Mouse (Mus musculus) testis, postnatal 14 days (tissue): ENCODE measurements around the gene Ddah1.

ENCODE experiments used
- DNase-seq: peaks from one replicate; pipeline ENCODE4 v3.0.0; 2021; ENCODE audit warnings: low spot score

The Ddah1 gene

DNA sequence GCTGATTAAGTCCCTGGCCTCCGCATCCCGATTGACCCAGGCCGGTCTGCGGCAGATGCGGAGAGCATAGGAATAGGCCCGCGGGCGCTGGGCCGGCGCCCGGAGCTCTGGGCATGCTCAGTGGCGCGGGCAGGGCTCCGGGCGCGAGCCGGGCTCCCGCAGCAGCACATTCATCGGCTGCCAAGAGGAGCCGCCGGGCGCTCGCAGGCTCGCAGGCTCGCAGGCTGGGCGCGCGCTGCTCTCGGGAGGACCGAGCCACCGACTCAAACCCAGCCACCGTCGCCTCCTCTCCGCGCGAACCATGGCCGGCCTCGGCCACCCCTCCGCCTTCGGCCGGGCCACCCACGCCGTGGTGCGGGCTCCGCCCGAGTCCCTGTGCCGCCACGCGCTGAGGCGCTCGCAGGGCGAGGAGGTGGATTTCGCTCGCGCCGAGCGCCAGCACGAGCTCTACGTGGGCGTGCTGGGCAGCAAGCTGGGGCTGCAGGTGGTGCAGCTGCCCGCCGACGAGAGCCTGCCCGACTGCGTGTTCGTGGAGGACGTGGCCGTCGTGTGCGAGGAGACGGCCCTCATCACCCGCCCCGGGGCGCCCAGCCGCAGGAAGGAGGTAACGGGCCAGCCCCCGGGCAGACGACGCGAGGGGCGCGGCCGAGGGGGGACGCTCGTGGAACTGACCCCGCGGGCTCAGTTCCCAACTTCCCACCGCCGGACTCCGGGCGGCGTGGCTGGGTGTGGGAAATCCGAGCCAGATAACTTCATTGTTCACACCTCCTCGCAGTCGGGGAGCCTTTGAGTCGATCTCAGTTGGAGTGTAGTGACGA lies at the start of gene Ddah1:
TSS of gene Ddah1 (plus strand) at position 115 of the 818 bp plus-strand sequence.
- DNase-seq, result peak; percentile 63

DNA sequence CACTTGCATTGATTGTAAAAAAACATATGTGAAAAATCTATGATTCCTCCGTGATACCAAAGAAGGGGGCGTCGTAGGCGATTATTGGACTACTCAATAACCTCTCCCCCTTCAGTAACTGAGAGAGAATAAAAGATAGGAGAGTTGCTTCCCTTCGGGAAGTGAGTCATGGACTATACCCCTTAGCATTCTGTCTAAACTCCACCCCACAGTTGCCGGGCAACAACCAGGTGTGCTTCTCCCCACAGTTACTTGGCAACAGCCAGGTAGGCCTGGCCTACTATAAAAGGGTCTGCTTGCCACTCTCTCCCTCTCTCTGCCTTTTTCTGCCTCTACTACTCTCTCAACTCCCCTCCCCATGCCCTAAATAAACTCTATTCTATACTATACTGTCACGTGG lies 42.6 kb upstream of the Ddah1 start:
- DNase-seq, result no peak

DNA sequence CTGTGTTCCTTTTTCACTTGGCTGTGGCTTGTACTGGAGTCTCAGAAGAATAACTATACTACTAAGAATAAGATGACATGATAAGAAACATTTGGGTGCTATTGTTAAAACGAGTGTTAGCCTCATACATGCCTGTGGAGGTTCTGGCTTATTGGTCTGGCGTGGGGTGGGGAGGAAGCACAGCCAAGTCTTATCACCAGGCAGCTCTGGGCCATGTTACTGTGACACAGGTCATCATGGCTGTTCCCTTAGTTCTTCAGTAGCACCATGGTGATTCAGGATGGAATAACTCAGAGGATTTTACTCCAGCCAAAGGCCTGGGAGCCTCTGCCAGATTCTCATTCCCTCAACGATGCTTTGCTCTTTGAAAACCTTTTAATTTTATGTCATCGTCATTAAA lies 38.8 kb upstream of the Ddah1 start:
- no peak for DNase-seq

DNA sequence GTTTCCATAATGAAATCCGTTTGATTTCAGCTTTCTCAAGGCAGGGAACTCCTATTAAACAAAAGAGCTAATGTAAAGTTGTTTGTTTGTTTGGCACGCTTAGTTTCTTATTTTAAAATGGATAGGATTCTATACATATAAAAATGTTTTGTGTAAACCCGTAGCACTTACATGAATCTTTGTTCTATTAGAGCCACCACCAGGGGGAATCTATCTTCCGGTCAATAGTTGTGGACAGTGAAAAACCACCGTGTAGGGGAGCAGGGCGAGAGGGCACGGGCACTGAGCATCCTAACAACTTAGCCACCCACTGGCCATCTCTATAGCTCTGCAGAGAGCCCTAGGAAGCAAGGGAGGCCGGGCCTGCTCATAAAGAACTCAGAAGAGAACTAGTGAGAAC lies 33.4 kb upstream of the Ddah1 start:
- no peak for DNase-seq

DNA sequence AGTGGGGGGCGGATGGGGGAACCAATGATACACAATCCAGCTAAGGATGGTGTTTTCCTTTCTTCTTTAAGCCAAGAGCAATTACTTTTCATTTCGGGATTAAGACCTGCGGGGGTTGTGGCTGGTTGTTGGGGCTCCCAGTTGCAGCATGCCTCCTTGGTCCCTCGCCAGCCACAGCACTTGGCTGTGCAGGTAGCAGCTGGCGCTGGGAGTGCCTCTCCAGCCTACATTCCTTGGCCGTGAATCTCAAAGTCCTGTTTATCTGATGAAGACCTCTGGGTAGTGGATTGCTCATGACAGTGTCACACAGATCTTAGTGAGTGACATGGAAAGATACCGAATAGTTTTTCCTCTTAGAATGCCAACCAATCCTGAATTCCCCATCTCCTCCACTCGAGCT lies 30.1 kb upstream of the Ddah1 start:
- DNase-seq, result no peak

DNA sequence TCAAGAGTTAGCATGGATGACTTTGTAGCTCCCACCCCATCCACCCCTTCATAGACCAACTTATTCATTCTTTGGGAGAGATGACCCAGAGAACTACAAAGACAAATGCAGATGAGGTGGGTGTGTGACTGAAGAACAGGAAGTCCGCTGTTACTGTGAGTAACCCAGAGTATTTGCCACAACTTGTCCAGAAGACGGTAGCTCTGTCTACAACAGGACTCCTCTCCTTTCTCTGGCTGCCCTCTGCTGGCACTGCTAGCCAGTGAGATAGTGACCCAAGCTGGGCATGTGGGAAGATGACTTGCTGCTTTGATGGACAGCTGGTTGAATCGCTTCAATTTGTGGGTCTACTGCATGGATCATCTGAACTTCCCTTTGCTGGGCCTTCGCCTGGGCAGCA lies 28.9 kb upstream of the Ddah1 start:
- no peak for DNase-seq

DNA sequence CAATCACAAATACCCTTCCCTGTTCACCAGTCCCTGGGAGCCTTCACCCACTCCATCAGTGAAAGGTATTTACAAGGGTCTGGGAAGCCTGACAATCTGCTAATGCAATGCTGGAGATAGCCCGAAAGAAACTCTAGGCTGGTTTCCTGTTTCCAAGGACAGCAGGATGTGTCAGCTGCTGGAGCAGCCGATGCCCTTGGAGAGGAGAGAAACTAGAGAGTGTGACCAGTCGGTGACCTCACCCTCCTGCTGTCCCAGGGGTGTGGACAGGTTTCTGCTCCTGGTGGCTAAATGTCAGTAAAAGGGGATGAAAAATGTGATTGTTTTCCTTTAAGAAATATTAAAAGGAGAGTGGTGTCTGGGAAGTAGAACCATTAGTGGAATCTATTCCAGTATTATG lies 28.4 kb upstream of the Ddah1 start:
- no peak for DNase-seq

DNA sequence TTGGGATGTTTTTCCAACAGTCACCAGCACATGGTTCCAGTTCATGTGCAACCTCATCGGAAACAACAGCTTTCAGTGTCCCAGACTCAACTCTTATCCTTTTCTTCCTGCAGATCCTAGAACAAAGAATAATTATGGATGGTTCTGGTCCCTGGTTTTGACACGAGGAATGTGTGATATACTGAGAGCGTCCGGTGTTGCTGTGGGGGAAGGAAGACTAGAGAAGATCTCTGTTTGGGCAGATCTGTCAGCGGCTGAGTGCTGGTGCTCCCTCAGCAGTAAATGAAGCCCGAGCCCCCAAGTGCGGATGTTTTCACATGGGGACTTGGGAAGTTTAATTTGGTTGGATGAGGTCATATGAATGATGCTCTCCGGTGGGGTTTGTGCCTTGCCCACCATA lies 23.6 kb upstream of the Ddah1 start:
- DNase-seq, result no peak

DNA sequence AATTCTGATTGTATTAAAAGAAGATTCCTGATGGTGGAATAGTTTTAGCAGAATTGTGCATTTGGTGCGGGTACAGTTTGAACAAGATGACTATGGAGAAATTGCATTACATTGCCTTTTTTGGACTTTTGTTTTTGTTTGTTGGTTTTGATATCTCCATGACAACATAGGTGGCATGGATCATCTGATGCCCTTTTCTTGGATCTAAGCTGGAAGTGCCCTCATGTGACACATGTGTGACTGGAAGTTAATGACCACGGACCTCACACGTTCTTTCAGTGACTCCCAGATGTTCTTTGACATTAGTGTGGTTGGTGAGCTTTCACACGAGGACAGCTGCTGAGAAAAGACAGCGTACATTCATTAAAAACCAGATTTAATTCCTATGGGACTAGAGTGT lies 21.9 kb upstream of the Ddah1 start:
- DNase-seq, result no peak

DNA sequence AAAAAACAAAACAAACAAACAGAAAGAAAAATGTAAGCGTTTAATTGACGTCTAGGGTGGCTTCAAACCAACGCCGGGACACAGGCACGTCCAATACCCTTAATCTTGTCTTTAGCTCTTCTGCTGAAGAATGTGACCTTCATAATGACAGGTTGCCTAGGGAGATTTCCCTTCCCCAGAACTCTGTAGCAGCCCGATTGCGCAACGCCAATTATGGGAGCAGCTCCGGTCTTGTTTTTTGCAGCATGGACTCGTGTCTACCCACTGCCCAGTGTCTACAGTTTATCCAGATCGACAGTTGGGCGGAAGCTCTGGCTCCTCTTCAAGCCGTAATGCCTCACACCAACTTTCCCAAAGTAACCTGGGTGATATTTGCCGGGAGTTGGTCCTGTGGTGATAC lies 19.8 kb upstream of the Ddah1 start:
- DNase-seq, result no peak

DNA sequence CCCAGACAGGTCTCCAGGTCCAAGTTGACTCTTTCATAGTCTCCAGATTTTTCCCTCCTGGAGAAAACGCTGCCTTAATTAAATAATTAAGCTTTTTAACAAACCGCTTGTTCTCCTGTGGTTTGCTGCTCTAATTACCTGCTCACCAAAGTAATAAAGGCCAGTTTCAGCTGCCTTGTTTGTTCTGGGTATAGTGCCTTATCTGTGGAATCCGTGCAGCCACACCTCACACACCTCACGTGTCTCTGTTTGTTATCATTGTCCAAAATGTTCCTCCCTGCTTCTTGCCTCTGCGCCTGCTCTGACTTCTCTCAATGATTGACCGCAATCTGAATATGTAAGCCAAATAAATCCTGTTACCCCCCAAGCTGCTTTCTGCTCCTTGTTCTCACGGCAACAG lies 18.6 kb upstream of the Ddah1 start:
- DNase-seq, result no peak

DNA sequence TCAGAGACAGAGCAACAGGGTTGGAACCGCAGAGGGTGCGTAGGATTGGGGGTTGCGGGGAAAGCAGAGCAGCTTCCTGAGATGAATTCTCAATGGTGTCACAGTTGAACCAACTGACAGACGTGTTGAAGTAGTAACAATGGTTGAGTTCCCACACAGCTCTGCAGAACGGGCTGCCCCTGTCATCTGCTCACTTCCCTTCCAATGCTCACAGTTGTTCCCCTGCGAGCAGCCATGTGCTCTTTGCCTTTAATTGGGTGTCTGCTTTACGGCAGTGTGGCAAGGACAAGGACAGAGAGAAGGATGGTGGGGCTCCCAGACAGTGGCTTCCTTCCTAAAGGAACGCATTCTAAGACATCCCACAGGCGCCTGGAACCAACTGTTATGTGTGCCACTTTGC lies 15.4 kb upstream of the Ddah1 start:
- peak; percentile 33 for DNase-seq

DNA sequence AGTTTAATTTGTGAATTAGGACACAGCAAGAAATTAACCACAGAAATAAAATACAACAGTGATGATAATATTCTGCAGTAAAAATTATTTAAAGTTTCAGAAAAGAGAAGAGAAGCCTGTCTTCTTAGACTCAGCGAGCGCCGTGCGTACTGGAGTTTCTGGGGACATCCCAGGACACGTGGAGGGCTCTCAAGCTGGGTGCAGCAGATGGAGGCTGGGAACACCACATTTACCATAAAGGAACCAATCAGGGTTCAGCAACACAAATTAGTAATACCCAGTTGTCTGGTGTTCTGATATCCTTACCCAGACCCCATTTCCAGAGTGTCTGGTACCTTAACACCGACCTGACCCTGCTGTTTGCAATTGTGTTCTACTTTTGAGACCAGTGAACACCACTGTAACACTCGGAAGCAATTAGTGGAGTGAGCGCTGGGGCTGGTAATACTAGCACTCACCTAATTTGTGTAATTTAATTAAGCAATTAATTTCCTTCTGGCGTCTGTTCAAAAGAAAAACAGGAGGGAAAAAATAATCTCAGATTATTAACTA lies 14.9 kb upstream of the Ddah1 start:
- DNase-seq, result no peak

DNA sequence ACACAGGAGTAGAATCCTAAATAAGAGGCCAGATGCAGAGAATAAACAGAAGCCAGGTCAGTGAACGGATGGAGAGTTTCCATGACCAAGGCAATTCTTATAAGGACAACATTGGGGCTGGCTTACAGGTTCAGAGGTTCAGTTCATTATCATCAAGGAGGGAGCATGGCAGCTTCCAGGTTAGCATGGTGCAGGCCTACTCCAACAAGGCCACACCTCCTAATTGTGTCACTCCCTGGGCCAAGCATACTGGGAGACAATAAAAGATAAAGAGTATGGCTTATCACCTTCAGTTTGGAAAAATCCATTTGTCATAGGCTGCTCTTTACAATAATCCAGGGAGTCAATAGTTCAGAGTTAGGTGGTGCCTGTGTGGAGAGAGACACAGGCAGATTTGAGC lies 9.8 kb upstream of the Ddah1 start:
- DNase-seq, result no peak

DNA sequence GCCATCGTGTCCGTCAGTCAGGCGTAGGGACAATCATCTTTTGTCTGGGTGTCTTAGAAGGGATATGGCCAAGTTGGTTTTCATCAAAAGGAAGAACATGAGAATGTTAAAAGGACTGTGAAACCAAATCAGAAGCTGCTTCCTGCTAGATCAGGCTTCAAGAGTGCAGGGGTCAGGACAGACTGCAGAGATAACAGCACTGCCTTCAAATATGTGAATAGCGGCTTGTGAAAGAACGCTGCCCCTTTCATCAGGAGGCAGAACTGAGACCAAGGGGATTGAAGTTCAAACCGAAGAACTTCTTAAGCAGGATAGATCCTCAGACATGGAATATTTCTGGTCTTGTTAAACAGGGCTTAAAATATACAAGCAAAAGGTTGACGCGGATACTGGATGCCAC lies 2.0 kb upstream of the Ddah1 start:
- no peak for DNase-seq

DNA sequence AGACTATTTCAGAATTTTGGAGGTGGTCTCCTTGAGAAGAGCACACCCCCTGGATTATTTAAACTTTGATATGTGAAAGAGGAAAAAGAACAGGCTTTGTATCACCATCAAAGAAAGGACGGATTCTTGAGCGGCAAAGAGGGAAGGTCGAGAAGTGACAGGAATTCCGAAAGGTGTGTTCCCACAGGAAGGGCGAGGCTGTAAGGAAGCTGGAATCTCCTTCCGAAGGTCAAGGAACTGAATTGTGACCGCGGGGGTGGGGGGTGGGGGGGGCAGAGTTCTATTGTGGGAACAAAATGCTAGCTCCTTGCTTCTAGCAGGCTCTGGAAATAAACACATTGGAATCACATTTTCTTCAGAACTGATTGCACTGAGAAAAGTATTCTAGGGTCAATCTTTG lies 1.3 kb upstream of the Ddah1 start:
- no peak for DNase-seq

DNA sequence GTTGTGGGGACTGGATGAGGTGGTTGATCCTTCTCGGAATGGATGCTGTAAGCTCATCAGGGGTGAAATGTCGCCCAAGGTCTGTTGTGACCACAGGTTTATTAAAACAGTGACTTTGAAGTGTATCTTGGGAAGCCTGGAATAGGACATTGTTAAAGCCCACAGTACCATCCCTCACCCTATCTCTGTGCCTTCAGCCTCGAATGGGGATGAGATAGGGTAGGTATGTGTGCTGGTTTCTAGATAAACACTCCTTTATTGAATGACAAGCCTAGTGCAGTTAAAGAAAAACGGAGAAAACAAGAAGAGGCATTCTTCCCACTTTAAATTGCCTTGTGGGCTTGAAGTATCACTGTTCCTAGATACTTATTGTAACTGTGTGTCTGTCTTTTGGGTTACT lies 631 bp upstream of the Ddah1 start:
- DNase-seq, result no peak

DNA sequence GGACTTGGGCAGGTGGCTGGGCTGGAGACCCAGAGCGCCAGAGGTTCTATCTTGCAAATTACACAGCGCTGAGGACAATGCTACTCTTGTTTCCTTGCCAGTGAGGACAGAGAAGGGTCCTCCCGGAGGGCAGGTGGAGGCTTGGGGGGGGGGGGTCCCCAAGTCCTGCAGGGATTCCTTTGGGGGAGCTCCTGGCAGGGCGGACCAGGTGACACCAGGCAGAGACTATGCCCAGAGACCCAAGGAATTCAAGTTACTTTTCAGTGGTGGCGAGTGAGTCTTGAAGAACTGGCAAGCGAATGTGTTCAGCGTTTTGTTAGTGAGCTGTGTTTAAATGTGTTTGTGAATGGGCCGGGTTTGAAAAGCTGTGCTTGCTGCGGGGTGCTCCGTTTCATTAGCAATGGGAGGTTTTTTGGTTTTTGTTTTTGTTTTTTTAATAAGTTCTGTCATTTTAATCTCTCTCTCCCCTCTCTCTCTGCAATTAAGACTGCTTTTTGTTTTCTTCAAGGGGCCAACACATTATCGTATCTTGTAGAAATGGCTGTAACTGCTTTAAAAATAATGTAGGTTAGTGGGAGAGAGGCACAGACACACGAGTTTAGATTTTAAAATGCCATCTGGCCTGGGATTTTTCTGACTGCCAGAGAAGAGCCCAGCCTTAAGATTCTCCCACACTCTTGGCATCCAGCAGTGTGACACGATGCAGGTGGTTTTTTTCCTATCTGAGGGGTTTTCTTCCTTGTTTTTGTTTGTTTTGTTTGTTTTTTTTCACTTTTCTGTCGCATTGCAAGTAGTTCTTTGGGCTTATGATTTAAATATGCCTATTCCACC lies 1.1 kb downstream of the Ddah1 start:
- no peak for DNase-seq

DNA sequence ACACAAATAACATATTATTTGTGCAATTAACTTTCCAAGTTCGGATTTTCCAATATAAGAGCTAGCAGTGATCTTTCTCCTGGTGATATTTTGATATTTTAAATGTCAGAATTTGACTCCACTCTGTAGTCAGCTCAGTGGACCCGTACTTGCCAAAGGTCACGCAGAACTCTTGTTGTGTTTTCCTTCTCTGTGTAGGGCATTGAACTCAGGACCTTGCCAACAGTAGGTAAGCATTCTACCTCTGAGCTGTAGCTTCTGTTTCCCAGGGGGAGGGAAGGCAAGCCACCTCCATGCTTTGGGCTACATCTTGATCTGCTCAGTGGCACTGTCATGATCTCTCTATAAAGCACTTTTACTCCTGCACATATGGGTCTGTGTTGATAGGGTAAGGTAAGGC lies 2.1 kb downstream of the Ddah1 start:
- DNase-seq, result no peak

DNA sequence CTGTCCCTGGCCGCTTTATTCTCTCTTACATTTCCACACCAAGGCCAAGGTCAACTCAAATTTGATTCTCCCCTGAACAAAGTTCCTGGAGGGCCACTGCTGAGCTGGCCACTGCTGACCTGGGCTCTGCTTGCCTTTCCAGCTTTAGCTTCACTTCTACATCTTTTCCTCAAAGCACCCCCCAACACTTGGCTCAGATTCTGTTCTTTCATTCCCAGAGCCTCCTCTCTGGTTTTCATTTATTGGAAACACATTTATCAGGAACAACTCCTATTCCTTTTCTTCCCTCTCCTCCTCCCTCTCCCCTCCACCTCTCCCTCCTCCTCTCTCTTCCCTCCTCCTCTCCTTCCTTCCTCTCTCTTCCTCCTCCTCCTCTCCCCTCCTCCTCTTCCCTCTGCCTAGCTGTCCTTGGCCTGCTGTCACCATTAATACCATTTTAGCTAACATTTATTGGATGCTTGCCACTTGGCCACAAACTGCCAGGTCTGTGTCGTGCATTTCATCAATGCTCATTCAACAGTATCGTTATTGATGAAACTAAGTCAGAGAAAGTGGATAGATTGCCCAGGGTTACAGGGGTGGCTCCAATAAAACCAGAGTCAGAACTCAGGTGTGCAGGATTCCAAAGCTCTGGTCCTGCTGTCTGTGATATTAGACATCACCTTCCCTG lies 3.2 kb downstream of the Ddah1 start:
- no peak for DNase-seq

DNA sequence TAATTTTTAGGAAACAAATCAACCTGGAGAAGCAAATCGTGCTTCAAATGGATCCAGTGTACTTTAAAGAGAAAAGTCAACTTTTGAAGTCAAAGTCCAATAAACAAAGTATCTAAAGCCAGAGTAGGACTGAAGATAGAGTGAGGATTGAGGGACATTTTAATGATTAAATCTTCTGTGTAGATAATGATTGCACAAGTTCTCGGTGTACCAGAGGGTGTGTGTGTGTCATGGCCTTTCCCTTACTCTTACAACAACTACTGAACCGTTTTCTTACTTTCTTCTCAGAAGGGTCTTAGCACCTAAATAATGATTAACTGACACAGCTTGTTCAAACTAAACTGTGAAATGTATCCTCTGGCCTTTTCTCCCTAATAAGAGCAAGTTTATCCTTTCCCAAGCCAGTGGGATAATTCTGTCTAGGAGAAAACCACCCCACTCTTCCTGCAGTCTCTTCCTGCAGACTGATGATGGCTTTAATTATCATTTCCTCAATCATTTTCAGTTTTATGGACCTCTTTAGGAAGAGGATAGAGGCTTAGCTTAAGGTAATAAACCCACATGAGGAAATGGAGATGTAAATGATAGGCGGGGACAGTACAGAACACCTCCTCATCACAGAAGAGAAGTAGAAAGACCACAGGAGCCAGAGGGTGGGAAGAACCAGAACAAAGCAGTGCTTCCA lies 4.6 kb downstream of the Ddah1 start:
- DNase-seq, result no peak

DNA sequence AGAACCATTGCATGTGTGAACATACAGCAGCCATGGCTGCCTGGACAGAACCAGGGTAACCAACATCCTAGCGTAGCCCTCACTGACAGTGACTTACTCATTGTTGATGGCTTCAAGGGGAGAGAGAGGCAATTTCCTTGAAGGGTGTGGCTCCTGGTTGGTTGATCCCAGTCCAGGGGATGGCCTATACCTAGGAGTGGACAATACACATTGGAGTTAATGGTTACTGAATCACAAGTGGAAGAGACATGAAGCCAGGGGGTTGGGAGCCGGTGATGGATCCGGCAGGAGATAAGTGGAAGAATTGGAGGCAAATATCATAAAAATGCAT lies 5.1 kb downstream of the Ddah1 start:
- no peak for DNase-seq
